15 mouse cellular contexts compared by ENCODE assay signal in the genomic region with DNA sequence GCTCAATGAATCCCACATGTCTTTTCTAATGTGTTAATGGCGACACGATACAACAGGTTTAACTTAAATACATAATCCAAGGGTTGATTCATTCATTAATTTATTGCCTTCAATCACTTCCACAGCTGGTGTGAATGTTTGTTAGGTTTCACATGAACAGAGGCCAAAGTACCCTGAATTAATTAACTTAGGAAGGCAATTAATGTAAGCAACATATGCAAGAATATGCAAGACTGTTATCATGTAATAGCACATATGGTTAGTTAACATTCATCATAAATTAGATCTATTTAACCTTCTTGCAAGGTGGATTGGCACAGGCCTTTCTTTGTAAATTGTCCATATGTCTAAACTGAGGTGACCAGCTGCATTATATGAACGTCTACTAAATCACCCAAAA.
"Had no signal": no experiment of that assay in that cellular context is flagged by ENCODE, and none has a peak within 500 bp of the region (broad histone marks: within the 10 kb centered on the region; RNA-seq: fewer than 3 reads in every experiment).

No protein-coding gene starts in this region.

- H3K4me2 ChIP-seq: liver, embryonic 13.5 days; midbrain, embryonic 11.5 days had no signal

- H3K27ac ChIP-seq: left cerebral cortex, adult 2 months; liver, embryonic 13.5 days had no signal

- DNase-seq: kidney, postnatal 10 days; kidney, postnatal 36 days; layer of hippocampus, postnatal 36 days; liver, embryonic 13.5 days; lung, adult 2 months; lung, postnatal 14 days; lung, postnatal 4 days; midbrain, embryonic 14.5 days; retina, postnatal 1 day; right cerebral cortex, postnatal 25 days; spleen, adult 18-20 months; thymus, adult 18-20 months; thymus, postnatal 36 days had no signal

- H3K27me3 ChIP-seq: liver, embryonic 13.5 days had no signal

- H3K9me3 ChIP-seq: liver, embryonic 13.5 days had no signal

- H3K36me3 ChIP-seq: liver, embryonic 13.5 days had no signal

- H3K4me1 ChIP-seq: liver, embryonic 13.5 days had no signal

- H3K4me3 ChIP-seq: left cerebral cortex, adult 2 months; liver, embryonic 13.5 days had no signal

- H3K9ac ChIP-seq: liver, embryonic 13.5 days had no signal
